Mouse (Mus musculus): ENCODE data around the gene Lpcat2. TPM values are rescaled to one million over a fixed set of nuclear protein-coding genes. Genes with fewer than 3 reads are reported as not detected.
A peak's percentile ranks its signal among the peaks of the same experiment; 100 is the strongest.

Gene Lpcat2
- polyA plus RNA-seq, 1 experiment from 2014 or later = 8.5 TPM

DNA sequence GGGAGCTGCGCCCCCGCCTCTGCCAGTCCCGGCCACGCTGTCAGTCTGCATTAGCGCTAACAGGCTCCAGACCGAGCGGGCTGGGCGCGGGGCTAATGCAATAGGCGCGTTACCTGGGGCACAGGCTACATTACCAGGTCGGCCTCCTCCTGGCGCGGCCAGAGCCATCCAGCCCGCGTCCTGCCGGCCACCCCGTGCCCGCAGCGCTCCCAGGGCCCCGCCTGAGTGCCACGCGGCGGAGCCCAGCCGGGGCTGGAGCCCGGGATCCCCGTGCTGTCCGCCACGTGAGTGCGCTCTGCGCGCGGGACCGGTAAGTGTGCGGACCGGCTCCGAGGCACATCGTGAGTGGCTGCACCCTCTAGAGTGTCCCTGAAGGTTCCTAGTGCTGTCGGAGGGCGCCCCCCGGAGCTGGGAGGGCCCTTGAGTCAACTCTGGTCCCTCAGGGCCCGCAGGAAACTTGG lies 105.3 kb downstream of the Lpcat2 start:
- no peaks in the 10 kb centered on the region for H3K9me3 ChIP-seq (replicated peaks; ENCODE audit: control insufficient read depth, low read length, poor library complexity, severe bottlenecking)
- ATAC-seq = peak; percentile 60; the same call in 1 of the 2 replicates
- no peaks in the 10 kb centered on the region for H3K36me3 ChIP-seq (ENCODE audit: control insufficient read depth, insufficient read depth, low read length)
- no peak overlapping the region for H3K27ac ChIP-seq (ENCODE audit: low read length)
- peak overlapping the region; percentile 41 for H3K4me3 ChIP-seq (ENCODE audit: low read depth, low read length)
- H3K27me3 ChIP-seq (ENCODE audit: control insufficient read depth, insufficient read depth, low read depth, low read length) = peaks cover 24% of the 10 kb centered on the region
- peaks cover 10% of the 10 kb centered on the region for H3K4me1 ChIP-seq (ENCODE audit: control insufficient read depth, insufficient read depth, low read length)
- peak overlapping the region; percentile 92 for H3K4me2 ChIP-seq (ENCODE audit: low read length)
- WGBS = under 1% methylated on average over 42 of the region's 42 CpGs
- no peak overlapping the region for H3K9ac ChIP-seq (ENCODE audit: low read depth, low read length)

DNA sequence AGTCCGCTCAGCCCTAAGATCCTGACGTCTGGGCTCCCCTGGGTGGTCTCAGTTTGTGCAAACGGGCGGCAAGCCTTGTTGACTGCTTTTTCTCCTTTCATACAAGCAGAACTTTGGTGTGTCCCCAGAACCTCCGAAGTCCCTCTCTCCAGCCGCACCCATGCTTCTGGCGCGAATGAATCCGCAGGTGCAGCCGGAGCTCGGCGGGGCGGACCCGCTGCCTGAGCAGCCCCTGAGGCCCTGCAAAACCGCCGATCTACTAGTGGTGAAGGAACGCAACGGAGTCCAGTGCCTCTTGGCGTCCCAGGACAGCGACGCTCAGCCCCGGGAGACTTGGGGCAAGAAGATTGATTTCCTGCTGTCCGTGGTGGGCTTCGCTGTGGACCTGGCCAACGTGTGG lies 105.9 kb downstream of the Lpcat2 start:
- H3K9ac ChIP-seq (ENCODE audit: low read depth, low read length) = no peak overlapping the region
- H3K9me3 ChIP-seq (replicated peaks; ENCODE audit: control insufficient read depth, low read length, poor library complexity, severe bottlenecking) = no peaks in the 10 kb centered on the region
- 2% methylated on average over 25 of the region's 25 CpGs for WGBS
- H3K36me3 ChIP-seq (ENCODE audit: control insufficient read depth, insufficient read depth, low read length) = no peaks in the 10 kb centered on the region
- H3K4me3 ChIP-seq (ENCODE audit: low read depth, low read length) = peak overlapping the region; percentile 41
- H3K27ac ChIP-seq (ENCODE audit: low read length) = no peak overlapping the region
- H3K4me2 ChIP-seq (ENCODE audit: low read length) = peak overlapping the region; percentile 92
- H3K4me1 ChIP-seq (ENCODE audit: control insufficient read depth, insufficient read depth, low read length) = peaks cover 10% of the 10 kb centered on the region
- ATAC-seq = no peak
- peaks cover 24% of the 10 kb centered on the region for H3K27me3 ChIP-seq (ENCODE audit: control insufficient read depth, insufficient read depth, low read depth, low read length)

DNA sequence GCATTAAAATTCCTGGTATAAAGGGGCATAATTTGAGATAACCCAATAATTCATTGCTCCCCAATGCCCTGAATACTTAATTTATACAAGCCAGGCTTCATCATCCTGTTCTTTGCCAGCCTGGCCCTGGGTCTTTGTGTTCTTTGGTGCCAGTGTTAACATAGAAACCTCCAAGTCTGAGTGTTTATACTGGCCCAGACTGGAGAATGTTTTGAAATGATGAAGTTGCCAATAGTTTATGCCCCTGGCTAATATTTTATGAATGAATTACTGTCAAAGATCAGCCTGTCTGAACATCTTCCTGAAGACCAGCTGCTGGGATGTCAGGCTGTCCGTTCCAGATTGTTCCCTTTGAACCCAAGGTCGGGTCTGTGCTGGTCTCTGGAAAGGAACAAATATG lies 109.4 kb downstream of the Lpcat2 start:
- no peak overlapping the region for H3K9ac ChIP-seq (ENCODE audit: low read depth, low read length)
- no peak overlapping the region for H3K27ac ChIP-seq (ENCODE audit: low read length)
- no peak overlapping the region for H3K4me2 ChIP-seq (ENCODE audit: low read length)
- peaks cover 24% of the 10 kb centered on the region for H3K27me3 ChIP-seq (ENCODE audit: control insufficient read depth, insufficient read depth, low read depth, low read length)
- H3K36me3 ChIP-seq (ENCODE audit: control insufficient read depth, insufficient read depth, low read length) = no peaks in the 10 kb centered on the region
- 72% methylated on average over 2 of the region's 2 CpGs for WGBS
- H3K4me3 ChIP-seq (ENCODE audit: low read depth, low read length) = no peak overlapping the region
- H3K4me1 ChIP-seq (ENCODE audit: control insufficient read depth, insufficient read depth, low read length) = peaks cover 10% of the 10 kb centered on the region
- ATAC-seq = no peak
- no peaks in the 10 kb centered on the region for H3K9me3 ChIP-seq (replicated peaks; ENCODE audit: control insufficient read depth, low read length, poor library complexity, severe bottlenecking)

Small RNA genes lying within 50 kb of the gene (microRNA-seq; reads per million reads assigned to microRNA genes)
- not detected for gene Gm22151

Other genes with a start within 250 kb of the Lpcat2 start
- gene Irx6, start 181.1 kb upstream of the Lpcat2 start, polyA plus RNA-seq (2015; fragmentation: Nextera tagmentation; extraction: Ambion mirVana) = 6.0 and 7.6 TPM in 2 replicates
- gene Mmp2, start 28.0 kb upstream of the Lpcat2 start, polyA plus RNA-seq (2015; fragmentation: Nextera tagmentation; extraction: Ambion mirVana) = 17.7 and 17.8 TPM in 2 replicates
- gene Capns2, start 46.1 kb downstream of the Lpcat2 start, polyA plus RNA-seq (2015; fragmentation: Nextera tagmentation; extraction: Ambion mirVana) = 0.19 TPM in 1 of 2 replicates, not detected in the other
- gene Slc6a2, start 104.7 kb downstream of the Lpcat2 start, polyA plus RNA-seq (2015; fragmentation: Nextera tagmentation; extraction: Ambion mirVana) = 0.47 and 0.90 TPM in 2 replicates
- not detected in 2 replicates for gene Ces1a, start 192.9 kb downstream of the Lpcat2 start, polyA plus RNA-seq (2015; fragmentation: Nextera tagmentation; extraction: Ambion mirVana)
- not detected in 2 replicates for gene Ces1b, start 224.7 kb downstream of the Lpcat2 start, polyA plus RNA-seq (2015; fragmentation: Nextera tagmentation; extraction: Ambion mirVana)